Mouse (Mus musculus): Measurements from ENCODE around the gene Mctp1. TPM values are rescaled to one million over a fixed set of nuclear protein-coding genes. Genes with fewer than 3 reads are reported as not detected.

The Mctp1 gene
- polyA plus RNA-seq, 1 experiment: not detected

DNA sequence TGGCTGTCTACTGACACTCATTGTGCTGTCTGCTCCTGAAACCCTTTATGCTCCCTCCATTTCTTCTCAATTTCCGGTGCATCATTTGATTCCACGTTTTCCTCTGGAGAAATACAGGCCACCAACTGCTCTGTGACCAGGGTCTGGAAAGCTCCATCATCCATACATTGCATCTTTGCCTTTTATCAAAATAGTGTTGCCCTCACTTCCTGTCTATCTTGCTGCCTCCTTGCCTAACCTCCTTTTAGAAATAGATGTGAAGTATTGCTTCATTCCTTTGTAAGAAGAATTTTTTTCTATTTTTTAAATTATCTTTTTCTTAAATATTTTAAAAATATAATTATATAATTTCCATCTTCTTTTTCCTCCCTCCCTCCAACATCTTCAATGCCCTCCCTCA lies 98.7 kb downstream of the Mctp1 start:
- Histone ChIP-seq H3K4me1 (ENCODE audit: control insufficient read depth, insufficient read depth, low read length) (no peaks in the 10 kb centered on the region), H3K27ac (ENCODE audit: insufficient read depth, low read length) (no peak overlapping the region), H3K27me3 (ENCODE audit: control insufficient read depth, insufficient read depth, low read length, poor library complexity, severe bottlenecking) (no peaks in the 10 kb centered on the region), H3K9me3 (replicated peaks; ENCODE audit: control insufficient read depth, insufficient read depth, low read length, poor library complexity, severe bottlenecking) (0 out of 2 replicates have a peak, but pooled peaks cover 4% of the 10 kb centered on the region), H3K36me3 (ENCODE audit: control insufficient read depth, insufficient read depth, low read length, poor library complexity, severe bottlenecking) (no peaks in the 10 kb centered on the region), H3K4me3 (ENCODE audit: low read depth, low read length) (no peak overlapping the region), H3K9ac (ENCODE audit: low read depth, poor library complexity, severe bottlenecking) (no peak overlapping the region)
- TF ChIP-seq EP300 (IDR thresholded peaks at IDR 0.05; ENCODE audit: insufficient read depth, low read depth, low read length) (no peak), CTCF (IDR thresholded peaks at IDR 0.05; ENCODE audit: low read depth, low read length) (no peak), POLR2A (IDR thresholded peaks at IDR 0.05; ENCODE audit: insufficient read depth, low read length) (no peak)

DNA sequence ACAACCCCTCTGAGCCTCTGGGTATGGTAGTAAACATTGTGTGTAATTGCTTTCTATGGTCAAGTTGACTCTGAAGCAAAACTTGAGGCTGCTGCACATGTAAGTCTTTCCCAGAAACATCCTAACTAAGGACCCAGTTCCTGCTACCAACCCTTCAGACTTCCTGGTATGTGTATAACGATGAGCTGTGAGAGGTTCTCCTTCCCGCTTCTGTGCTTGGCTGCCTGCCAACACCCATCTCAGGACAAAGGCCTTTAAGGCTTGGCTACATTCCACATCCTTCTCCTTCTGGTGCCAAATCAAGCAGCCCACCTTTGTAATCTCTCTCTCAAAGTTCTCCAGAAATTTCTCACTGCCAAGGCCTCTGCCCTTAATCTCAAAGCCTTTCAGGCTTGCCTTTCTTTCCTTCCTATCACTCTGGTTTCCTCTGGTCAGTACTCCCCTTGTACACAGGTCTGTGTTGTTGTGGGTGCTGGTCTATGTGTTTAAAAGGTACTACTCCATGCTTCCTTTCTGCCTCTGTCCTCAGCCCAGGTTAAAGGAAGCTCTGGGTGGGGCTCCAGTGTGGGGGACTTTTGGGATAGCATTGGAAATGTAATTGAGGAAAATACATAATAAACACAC lies 99.9 kb downstream of the Mctp1 start:
- Histone ChIP-seq H3K36me3 (ENCODE audit: control insufficient read depth, insufficient read depth, low read length, poor library complexity, severe bottlenecking) (no peaks in the 10 kb centered on the region), H3K27ac (ENCODE audit: insufficient read depth, low read length) (no peak overlapping the region), H3K27me3 (ENCODE audit: control insufficient read depth, insufficient read depth, low read length, poor library complexity, severe bottlenecking) (no peaks in the 10 kb centered on the region), H3K4me3 (ENCODE audit: low read depth, low read length) (no peak overlapping the region), H3K4me1 (ENCODE audit: control insufficient read depth, insufficient read depth, low read length) (no peaks in the 10 kb centered on the region), H3K9ac (ENCODE audit: low read depth, poor library complexity, severe bottlenecking) (no peak overlapping the region), H3K9me3 (replicated peaks; ENCODE audit: control insufficient read depth, insufficient read depth, low read length, poor library complexity, severe bottlenecking) (0 out of 2 replicates have a peak, but pooled peaks cover 4% of the 10 kb centered on the region)
- TF ChIP-seq POLR2A (IDR thresholded peaks at IDR 0.05; ENCODE audit: insufficient read depth, low read length): no peak
- TF ChIP-seq CTCF (IDR thresholded peaks at IDR 0.05; ENCODE audit: low read depth, low read length): no peak
- TF ChIP-seq EP300 (IDR thresholded peaks at IDR 0.05; ENCODE audit: insufficient read depth, low read depth, low read length): no peak

- Histone ChIP-seq H3K4me3 (ENCODE audit: low read depth, low read length) (no peak overlapping the region), H3K27me3 (ENCODE audit: control insufficient read depth, insufficient read depth, low read length, poor library complexity, severe bottlenecking) (no peaks in the 10 kb centered on the region), H3K36me3 (ENCODE audit: control insufficient read depth, insufficient read depth, low read length, poor library complexity, severe bottlenecking) (no peaks in the 10 kb centered on the region), H3K4me1 (ENCODE audit: control insufficient read depth, insufficient read depth, low read length) (no peaks in the 10 kb centered on the region), H3K9me3 (replicated peaks; ENCODE audit: control insufficient read depth, insufficient read depth, low read length, poor library complexity, severe bottlenecking) (peaks cover 4% of the 10 kb centered on the region; the same call in 1 of the 2 replicates), H3K27ac (ENCODE audit: insufficient read depth, low read length) (no peak overlapping the region), H3K9ac (ENCODE audit: low read depth, poor library complexity, severe bottlenecking) (no peak overlapping the region)
- TF ChIP-seq EP300 (IDR thresholded peaks at IDR 0.05; ENCODE audit: insufficient read depth, low read depth, low read length): no peak
- no peak for TF ChIP-seq CTCF (IDR thresholded peaks at IDR 0.05; ENCODE audit: low read depth, low read length)
- TF ChIP-seq POLR2A (IDR thresholded peaks at IDR 0.05; ENCODE audit: insufficient read depth, low read length): no peak
Observed at GRCm38 (mm10) chr13:76515896-76516295, 131.6 kb downstream of the Mctp1 start.

GRCm38 (mm10) chr13:76523170-76523569 lies 138.8 kb downstream of the Mctp1 start:
- Histone ChIP-seq H3K27me3 (ENCODE audit: control insufficient read depth, insufficient read depth, low read length, poor library complexity, severe bottlenecking) (no peaks in the 10 kb centered on the region), H3K4me1 (ENCODE audit: control insufficient read depth, insufficient read depth, low read length) (no peaks in the 10 kb centered on the region), H3K4me3 (ENCODE audit: low read depth, low read length) (no peak overlapping the region), H3K9me3 (replicated peaks; ENCODE audit: control insufficient read depth, insufficient read depth, low read length, poor library complexity, severe bottlenecking) (peaks cover 20% of the 10 kb centered on the region), H3K27ac (ENCODE audit: insufficient read depth, low read length) (no peak overlapping the region), H3K36me3 (ENCODE audit: control insufficient read depth, insufficient read depth, low read length, poor library complexity, severe bottlenecking) (no peaks in the 10 kb centered on the region), H3K9ac (ENCODE audit: low read depth, poor library complexity, severe bottlenecking) (no peak overlapping the region)
- TF ChIP-seq CTCF (IDR thresholded peaks at IDR 0.05; ENCODE audit: low read depth, low read length) (no peak), EP300 (IDR thresholded peaks at IDR 0.05; ENCODE audit: insufficient read depth, low read depth, low read length) (no peak), POLR2A (IDR thresholded peaks at IDR 0.05; ENCODE audit: insufficient read depth, low read length) (no peak)

GRCm38 (mm10) chr13:76527326-76527725 lies 143.0 kb downstream of the Mctp1 start:
- H3K9ac ChIP-seq (ENCODE audit: low read depth, poor library complexity, severe bottlenecking): no peak overlapping the region
- TF ChIP-seq EP300 (IDR thresholded peaks at IDR 0.05; ENCODE audit: insufficient read depth, low read depth, low read length) (no peak), CTCF (IDR thresholded peaks at IDR 0.05; ENCODE audit: low read depth, low read length) (no peak), POLR2A (IDR thresholded peaks at IDR 0.05; ENCODE audit: insufficient read depth, low read length) (no peak)
- no peak overlapping the region for H3K4me3 ChIP-seq (ENCODE audit: low read depth, low read length)
- H3K27me3 ChIP-seq (ENCODE audit: control insufficient read depth, insufficient read depth, low read length, poor library complexity, severe bottlenecking): no peaks in the 10 kb centered on the region
- peaks cover 37% of the 10 kb centered on the region for H3K9me3 ChIP-seq (replicated peaks; ENCODE audit: control insufficient read depth, insufficient read depth, low read length, poor library complexity, severe bottlenecking)
- no peaks in the 10 kb centered on the region for H3K4me1 ChIP-seq (ENCODE audit: control insufficient read depth, insufficient read depth, low read length)
- H3K36me3 ChIP-seq (ENCODE audit: control insufficient read depth, insufficient read depth, low read length, poor library complexity, severe bottlenecking): no peaks in the 10 kb centered on the region
- peak overlapping the region; percentile 85 for H3K27ac ChIP-seq (ENCODE audit: insufficient read depth, low read length)

DNA sequence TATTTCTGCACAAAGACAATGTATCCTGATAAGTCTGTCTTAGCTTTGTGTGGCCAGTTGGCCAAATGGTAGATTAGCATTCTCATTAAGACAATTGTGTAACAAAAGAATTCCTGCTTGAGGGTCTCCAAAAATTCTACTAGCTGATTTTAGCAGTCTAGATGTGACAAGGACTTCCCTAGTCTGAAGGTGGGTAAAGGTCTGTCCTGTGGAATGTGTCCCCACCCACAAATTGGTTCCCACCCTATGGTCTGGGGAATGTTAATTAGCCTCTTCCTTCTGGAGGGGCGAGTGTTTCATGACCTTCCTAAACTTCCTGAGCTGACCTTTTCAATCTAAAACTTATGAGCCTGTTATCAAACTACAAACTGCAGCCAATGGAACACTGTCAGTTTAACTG lies 143.4 kb downstream of the Mctp1 start:
- Histone ChIP-seq H3K9ac (ENCODE audit: low read depth, poor library complexity, severe bottlenecking) (no peak overlapping the region), H3K27ac (ENCODE audit: insufficient read depth, low read length) (peak overlapping the region; percentile 85), H3K27me3 (ENCODE audit: control insufficient read depth, insufficient read depth, low read length, poor library complexity, severe bottlenecking) (no peaks in the 10 kb centered on the region), H3K4me1 (ENCODE audit: control insufficient read depth, insufficient read depth, low read length) (no peaks in the 10 kb centered on the region), H3K4me3 (ENCODE audit: low read depth, low read length) (no peak overlapping the region), H3K9me3 (replicated peaks; ENCODE audit: control insufficient read depth, insufficient read depth, low read length, poor library complexity, severe bottlenecking) (peaks cover 37% of the 10 kb centered on the region), H3K36me3 (ENCODE audit: control insufficient read depth, insufficient read depth, low read length, poor library complexity, severe bottlenecking) (no peaks in the 10 kb centered on the region)
- TF ChIP-seq POLR2A (IDR thresholded peaks at IDR 0.05; ENCODE audit: insufficient read depth, low read length) (no peak), CTCF (IDR thresholded peaks at IDR 0.05; ENCODE audit: low read depth, low read length) (no peak), EP300 (IDR thresholded peaks at IDR 0.05; ENCODE audit: insufficient read depth, low read depth, low read length) (no peak)
